Mouse (Mus musculus) mouse embryonic stem cell (cell line): ENCODE measurements around the gene Ankfn1.

ENCODE experiments used
- in situ Hi-C, 2 experiments: fragments of 300-500 bp; cut with MboI; formaldehyde crosslinking; loops; 1 replicate in 1 of 2; 3 replicates in 1 of 2; pipeline ENCODE4 v1.14.3; 2019 to 2020; ENCODE audit warnings: low sequenced_read_pairs in 2 of 2, low pct_unique_long_range_greater_than_20kb in 1 of 2, mixed read lengths in 1 of 2; ENCODE audit not compliant: unreplicated experiment in 1 of 2

Ankfn1 gene

DNA sequence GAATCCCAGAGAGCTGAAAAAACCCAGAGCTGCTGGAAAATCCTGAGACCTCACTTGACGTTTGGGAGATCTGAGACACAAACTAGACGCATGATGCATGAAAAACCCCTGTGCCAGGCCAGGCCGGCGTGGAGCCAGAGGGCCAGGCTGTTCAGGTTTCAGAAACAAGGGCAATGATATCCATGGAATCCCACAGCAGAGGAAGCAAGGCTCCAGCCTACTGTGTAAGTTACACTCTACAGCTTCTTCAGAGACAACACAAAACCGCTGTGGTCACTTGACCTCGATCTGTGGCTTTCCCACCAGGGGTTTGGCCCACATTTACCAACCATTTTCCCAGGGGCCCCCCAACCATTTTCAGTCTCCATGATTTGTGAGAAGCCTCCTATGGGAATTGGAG lies 171.1 kb downstream of the Ankfn1 start:
- in situ Hi-C loops = no loop called here

- in situ Hi-C loops = no loop called here
Observed at GRCm38 (mm10) chr11:89602966-89603365, 174.5 kb downstream of the Ankfn1 start.

- in situ Hi-C loops = no loop called here
Observed at GRCm38 (mm10) chr11:89600921-89601515, 176.4 kb downstream of the Ankfn1 start.

- in situ Hi-C loops = no loop called here
Observed at GRCm38 (mm10) chr11:89590273-89590874, 187.1 kb downstream of the Ankfn1 start.

GRCm38 (mm10) chr11:89586341-89586740 lies 191.1 kb downstream of the Ankfn1 start:
- in situ Hi-C loops = no loop called here

DNA sequence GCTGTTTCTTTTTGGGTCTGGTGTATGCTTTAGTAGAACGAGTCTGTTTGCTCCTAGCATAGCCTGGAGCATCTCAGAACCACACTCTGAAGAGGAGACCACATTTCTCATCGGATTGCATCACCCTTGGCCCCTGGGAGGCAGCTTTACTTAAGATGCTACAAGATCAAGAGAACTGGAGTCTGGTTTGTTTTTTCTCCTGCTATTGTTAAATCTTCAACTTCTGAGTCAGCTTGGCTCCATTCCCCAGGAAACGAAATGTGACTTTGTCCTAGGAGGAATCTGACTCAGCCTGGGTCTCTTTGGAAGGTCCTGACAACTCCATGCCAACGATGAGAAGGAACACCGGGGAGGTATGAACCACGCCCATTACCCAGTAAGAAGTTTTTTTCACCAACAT lies 197.6 kb downstream of the Ankfn1 start:
- in situ Hi-C loops = no loop called here

GRCm38 (mm10) chr11:89579111-89579510 lies 198.3 kb downstream of the Ankfn1 start:
- in situ Hi-C loops = no loop called here

DNA sequence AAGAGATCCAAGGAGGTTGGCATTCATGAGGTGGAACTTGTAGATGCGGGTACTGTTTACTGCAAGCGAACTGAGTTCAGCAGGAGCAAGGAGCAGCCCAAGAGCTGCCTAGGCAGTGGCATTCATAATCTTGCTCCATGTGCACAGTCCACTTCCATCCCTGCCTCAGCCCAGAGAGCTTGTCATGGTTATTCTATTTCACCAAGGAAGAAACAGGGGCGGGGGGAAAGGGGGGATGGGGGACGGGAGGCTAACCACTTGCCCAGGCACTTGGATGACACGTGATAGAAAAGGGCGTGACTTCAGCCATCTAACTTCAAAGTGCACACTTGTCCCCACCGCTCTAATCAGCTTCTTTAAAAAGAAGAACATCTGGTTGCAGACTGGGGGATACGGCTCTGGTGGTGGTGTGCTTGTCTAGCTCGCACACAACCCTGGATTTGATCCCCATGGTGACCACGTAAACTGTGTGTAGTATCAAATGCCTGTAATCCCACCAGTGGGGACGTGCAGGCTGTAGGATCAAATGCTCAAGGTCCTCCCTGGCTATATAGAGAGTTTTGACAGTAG lies 203.1 kb downstream of the Ankfn1 start:
- in situ Hi-C loops = no loop called here

GRCm38 (mm10) chr11:89569391-89570145 lies 207.9 kb downstream of the Ankfn1 start:
- in situ Hi-C loops = no loop called here

GRCm38 (mm10) chr11:89568246-89568645 lies 209.2 kb downstream of the Ankfn1 start:
- in situ Hi-C loops = no loop called here

- in situ Hi-C loops = no loop called here
Observed at GRCm38 (mm10) chr11:89551441-89551840, 226.0 kb downstream of the Ankfn1 start.

DNA sequence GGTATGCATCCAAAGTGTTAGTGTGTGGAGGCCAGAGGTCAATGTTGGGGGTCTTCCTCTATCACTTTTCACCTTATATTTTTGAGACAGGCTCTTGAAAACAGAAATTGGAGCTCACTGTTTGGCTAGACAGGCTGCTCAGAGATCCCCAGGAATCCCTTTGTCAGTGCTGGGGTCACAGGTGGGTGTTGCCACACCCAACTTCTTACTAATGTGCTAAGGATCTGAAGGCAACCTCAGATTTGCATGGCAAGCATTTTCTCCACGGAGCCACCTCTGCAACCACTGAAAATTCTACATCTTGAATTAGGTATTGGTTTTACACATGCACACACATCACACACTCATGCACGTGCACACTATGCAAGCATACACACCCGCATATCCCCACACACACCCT lies 226.5 kb downstream of the Ankfn1 start:
- in situ Hi-C loops = no loop called here

GRCm38 (mm10) chr11:89548786-89549185 lies 228.7 kb downstream of the Ankfn1 start:
- in situ Hi-C loops = loop anchor here (10.0 kb wide), 1 partner anchor 176 kb away; no protein-coding TSS in a partner anchor

GRCm38 (mm10) chr11:89546164-89546563 lies 231.3 kb downstream of the Ankfn1 start:
- in situ Hi-C loops = loop anchor here (10.0 kb wide), 1 partner anchor 179 kb away; no protein-coding TSS in a partner anchor

- in situ Hi-C loops = loop anchor here (10.0 kb wide), 1 partner anchor 180 kb away; no protein-coding TSS in a partner anchor
Observed at GRCm38 (mm10) chr11:89544856-89545817, 232.3 kb downstream of the Ankfn1 start.

GRCm38 (mm10) chr11:89538376-89538775 lies 239.1 kb downstream of the Ankfn1 start:
- in situ Hi-C loops = no loop called here

DNA sequence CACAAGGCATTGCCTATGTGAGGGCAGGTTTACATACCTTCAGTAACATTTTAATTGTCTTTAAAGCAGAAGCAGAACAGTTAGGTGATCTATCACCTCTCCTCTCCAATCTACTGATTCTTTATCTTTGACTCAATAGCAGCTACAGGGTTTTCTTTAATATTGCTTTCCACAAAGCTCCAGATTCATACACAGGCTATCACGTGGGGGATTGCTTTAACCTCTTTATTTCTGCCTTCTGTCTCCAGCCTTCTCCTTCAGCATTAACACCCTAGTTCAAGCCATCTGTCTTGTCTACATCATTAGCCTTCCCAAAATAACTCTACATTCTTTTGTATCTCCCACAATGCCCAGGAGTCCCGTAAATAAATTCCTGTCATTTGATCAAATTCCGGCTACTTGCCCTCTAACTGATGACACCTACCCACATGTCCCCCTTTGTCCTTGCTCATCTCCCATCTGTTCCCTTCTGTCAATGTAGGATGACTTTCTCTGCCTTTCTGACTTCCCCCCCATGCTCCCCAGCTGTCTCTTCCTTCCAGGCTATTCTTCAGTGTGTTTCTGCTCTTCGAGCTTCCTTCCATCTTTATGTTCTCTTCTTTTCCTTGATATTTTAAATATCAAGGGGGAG lies 249.5 kb downstream of the Ankfn1 start:
- in situ Hi-C loops = no loop called here

DNA sequence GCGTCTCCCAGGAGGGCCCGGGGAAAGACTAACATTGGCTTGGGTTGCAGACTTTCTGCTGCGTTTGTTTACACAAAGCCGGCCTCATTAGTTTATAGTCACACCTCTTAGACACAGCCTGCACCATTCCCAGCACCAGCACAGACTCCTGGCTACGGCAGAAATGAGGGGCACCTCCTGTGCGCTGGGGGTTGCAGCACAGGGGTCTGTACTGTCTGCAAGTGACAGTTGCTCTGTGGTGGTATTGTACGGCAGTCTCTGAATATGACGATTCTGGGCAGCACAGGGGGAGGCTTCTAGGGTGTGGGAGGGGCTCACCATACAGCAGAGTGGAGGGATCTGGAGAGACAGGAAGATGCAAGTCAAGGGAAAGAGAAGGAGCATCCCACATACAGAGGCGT lies 262.0 kb downstream of the Ankfn1 start:
- in situ Hi-C loops = no loop called here
